Mouse (Mus musculus) myocyte (in vitro differentiated cells): ENCODE data around the gene Cntn1. TPM values are rescaled to one million over a fixed set of nuclear protein-coding genes. Genes with fewer than 3 reads are reported as not detected.
A peak's percentile ranks its signal among the peaks of the same experiment; 100 is the strongest.

Experiments used
- H3K27me3 ChIP-seq: one replicate; pipeline ENCODE4 v1.6.1; 2011; ENCODE audit not compliant: control insufficient read depth, insufficient read depth, insufficient read length
- H3K36me3 ChIP-seq: one replicate; pipeline ENCODE4 v1.6.1; 2011; ENCODE audit not compliant: control insufficient read depth, insufficient read depth
- H3K4me2 ChIP-seq: one replicate; pipeline ENCODE4 v1.6.1; 2011; ENCODE audit warnings: low read depth, control low read depth
- H3K4me3 ChIP-seq: one replicate; pipeline ENCODE4 v1.5.1; 2011; ENCODE audit warnings: mild to moderate bottlenecking, control low read depth, moderate library complexity
- H3K79me2 ChIP-seq: one replicate; pipeline ENCODE4 v1.6.1; 2011; ENCODE audit not compliant: control insufficient read depth, insufficient read depth
- H3ac ChIP-seq: one replicate; pipeline ENCODE4 v1.6.1; 2011; ENCODE audit not compliant: control insufficient read depth, insufficient read length
- CEBPB ChIP-seq: IDR thresholded peaks from 2 replicates; pipeline ENCODE4 v1.6.1; 2011; ENCODE audit warnings: mild to moderate bottlenecking, moderate library complexity; ENCODE audit not compliant: poor library complexity, insufficient read depth, severe bottlenecking
- E2F4 ChIP-seq: IDR thresholded peaks from one replicate; pipeline ENCODE4 v1.6.1; 2011; ENCODE audit warnings: mild to moderate bottlenecking, control low read depth, moderate library complexity; ENCODE audit not compliant: insufficient read depth
- MAX ChIP-seq: IDR thresholded peaks from one replicate; pipeline ENCODE4 v1.6.1; 2011; ENCODE audit warnings: low read depth, mild to moderate bottlenecking, control low read depth
- MYOD1 ChIP-seq, 3 experiments: IDR thresholded peaks; one replicate each; pipeline ENCODE4 v1.6.1; 2011; ENCODE audit warnings: control low read depth in 2 of 3, low read depth in 2 of 3, mild to moderate bottlenecking in 2 of 3, moderate library complexity in 1 of 3; ENCODE audit not compliant: insufficient read length in 2 of 3, control insufficient read depth in 1 of 3
- MYOG ChIP-seq, 3 experiments: IDR thresholded peaks; one replicate each; pipeline ENCODE4 v1.6.1; 2011; ENCODE audit warnings: control low read depth in 2 of 3, low read depth in 2 of 3, mild to moderate bottlenecking in 2 of 3; ENCODE audit not compliant: insufficient read length in 2 of 3, control insufficient read depth in 1 of 3, insufficient read depth in 1 of 3
- POLR2A ChIP-seq: IDR thresholded peaks from one replicate; pipeline ENCODE4 v1.6.1; 2011; ENCODE audit warnings: low read depth, mild to moderate bottlenecking, control low read depth, moderate library complexity; ENCODE audit not compliant: insufficient read length
- POLR2AphosphoS2 ChIP-seq: IDR thresholded peaks from one replicate; pipeline ENCODE4 v1.6.1; 2011; ENCODE audit warnings: low read depth, control low read depth; ENCODE audit not compliant: insufficient read length
- REST ChIP-seq: IDR thresholded peaks from one replicate; pipeline ENCODE4 v1.6.1; 2011; ENCODE audit warnings: mild to moderate bottlenecking, control low read depth, moderate library complexity; ENCODE audit not compliant: insufficient read depth, insufficient read length
- SRF ChIP-seq: IDR thresholded peaks from one replicate; pipeline ENCODE4 v1.6.1; 2011; ENCODE audit warnings: low read depth; ENCODE audit not compliant: control insufficient read depth, insufficient read length
- TCF12 ChIP-seq: IDR thresholded peaks from one replicate; pipeline ENCODE4 v1.6.1; 2011; ENCODE audit warnings: mild to moderate bottlenecking, control low read depth; ENCODE audit not compliant: poor library complexity, insufficient read depth, severe bottlenecking
- TCF3 ChIP-seq: IDR thresholded peaks from one replicate; pipeline ENCODE4 v1.6.1; 2011; ENCODE audit warnings: low read depth, control low read depth; ENCODE audit not compliant: insufficient read length
- USF1 ChIP-seq: IDR thresholded peaks from one replicate; pipeline ENCODE4 v1.6.1; 2011; ENCODE audit warnings: low read depth, mild to moderate bottlenecking, control low read depth, moderate library complexity
- polyA plus RNA-seq: library from polyadenylated mRNA; unstranded; fragments of >200 nt; fragmentation: generic; extraction: Trizol; gene quantifications from one replicate; pipeline ENCODE4 v1.2.1, GENCODE M21; 2012; ENCODE audit warnings: missing spikeins

The Cntn1 gene
- polyA plus RNA-seq, 1 experiment = 0.01 TPM

DNA sequence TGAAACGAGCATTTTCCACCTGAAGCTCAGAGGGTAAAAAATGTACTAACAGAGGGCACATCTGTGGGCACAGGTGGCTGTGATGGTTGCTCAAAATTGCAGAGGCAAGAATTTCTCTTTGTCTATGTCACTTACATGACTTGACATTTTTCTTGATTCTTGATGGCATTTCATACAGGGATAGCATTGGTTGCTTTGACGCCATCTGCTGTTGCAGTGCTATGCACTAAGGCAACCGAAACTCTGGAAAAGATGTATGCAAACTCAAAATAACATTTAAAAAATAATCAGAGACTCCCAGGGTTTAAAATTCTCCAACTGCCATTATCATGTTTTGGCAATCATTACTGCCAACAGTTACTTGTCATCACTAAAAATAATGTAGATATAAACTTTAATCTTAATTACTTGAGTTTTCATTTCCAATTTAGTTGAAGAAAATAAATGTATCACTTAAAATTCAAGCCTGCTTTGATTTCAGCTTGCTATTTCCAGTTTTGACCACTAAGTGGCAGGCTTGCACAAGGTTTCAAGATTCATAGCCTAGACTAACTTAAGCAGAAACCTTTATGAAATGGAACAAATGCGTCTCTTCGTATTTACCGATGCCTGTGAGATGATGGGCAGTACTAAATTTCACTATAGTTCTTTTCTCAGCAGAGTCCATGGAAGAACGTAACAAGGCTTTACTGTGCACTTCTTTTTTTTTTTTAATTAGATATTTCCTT lies 214.2 kb downstream of the Cntn1 start:
- Histone ChIP-seq H3K4me3 (no peak overlapping the region), H3ac (no peak overlapping the region), H3K27me3 (no peaks in the 10 kb centered on the region), H3K36me3 (no peaks in the 10 kb centered on the region), H3K4me2 (no peak overlapping the region), H3K79me2 (no peaks in the 10 kb centered on the region)
- TF ChIP-seq TCF3 = no peak

DNA sequence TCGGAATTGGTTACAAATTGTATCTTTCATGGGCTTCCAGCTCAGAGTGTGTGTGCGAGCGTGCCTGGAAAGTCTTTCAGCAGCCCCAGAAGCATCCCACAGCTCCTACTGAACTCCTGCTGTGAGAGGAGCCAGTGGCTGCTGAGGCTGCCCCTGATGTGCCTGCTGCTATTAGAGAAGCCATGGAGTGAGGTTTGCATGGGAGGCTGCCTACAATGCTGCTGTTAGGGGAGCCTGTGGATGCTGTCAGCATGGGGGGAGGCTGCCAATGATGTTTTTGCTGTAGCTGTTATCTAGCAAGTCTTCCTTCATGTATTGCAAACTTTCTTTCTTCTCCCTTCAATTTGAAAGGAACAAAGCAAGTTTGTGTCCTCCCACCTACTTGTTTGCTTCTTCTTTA lies 217.4 kb downstream of the Cntn1 start:
- Histone ChIP-seq H3ac (no peak overlapping the region), H3K79me2 (no peaks in the 10 kb centered on the region), H3K27me3 (no peaks in the 10 kb centered on the region), H3K36me3 (no peaks in the 10 kb centered on the region), H3K4me3 (no peak overlapping the region), H3K4me2 (no peak overlapping the region)
- TF ChIP-seq USF1 = no peak
- no peak for TF ChIP-seq TCF3
- TF ChIP-seq CEBPB = no peak

- TF ChIP-seq SRF = no peak
- no peak for TF ChIP-seq TCF3
- TF ChIP-seq REST = no peak
- TF ChIP-seq E2F4 = no peak
- no peak for TF ChIP-seq CEBPB
- TF ChIP-seq POLR2A = no peak
- TF ChIP-seq MAX = no peak
- no peak for TF ChIP-seq POLR2AphosphoS2
- no peak for TF ChIP-seq TCF12
- TF ChIP-seq MYOD1 (IDR thresholded peaks at IDR 0.05; ENCODE audit: control insufficient read depth in 1 of 3, insufficient read length in 2 of 3, low read depth in 2 of 3) = no peak
- no peak for TF ChIP-seq USF1
- no peak for TF ChIP-seq MYOG (IDR thresholded peaks at IDR 0.05; ENCODE audit: control insufficient read depth in 1 of 3, insufficient read depth in 1 of 3, insufficient read length in 2 of 3, low read depth in 2 of 3)
- Histone ChIP-seq H3K36me3 (no peaks in the 10 kb centered on the region), H3K4me2 (no peak overlapping the region), H3K27me3 (no peaks in the 10 kb centered on the region), H3K79me2 (no peaks in the 10 kb centered on the region), H3K4me3 (no peak overlapping the region), H3ac (no peak overlapping the region)
These were observed 217.9 kb downstream of the Cntn1 start for GRCm38 (mm10) chr15:92268741-92269322.

- Histone ChIP-seq H3K27me3 (no peaks in the 10 kb centered on the region), H3K4me3 (no peak overlapping the region), H3K36me3 (no peaks in the 10 kb centered on the region), H3ac (no peak overlapping the region), H3K4me2 (no peak overlapping the region), H3K79me2 (no peaks in the 10 kb centered on the region)
- TF ChIP-seq USF1 = no peak
- TF ChIP-seq SRF = no peak
- TF ChIP-seq POLR2AphosphoS2 = no peak
- no peak for TF ChIP-seq CEBPB
- no peak for TF ChIP-seq TCF12
- TF ChIP-seq E2F4 = no peak
- no peak for TF ChIP-seq MYOD1 (IDR thresholded peaks at IDR 0.05; ENCODE audit: control insufficient read depth in 1 of 3, insufficient read length in 2 of 3, low read depth in 2 of 3)
- no peak for TF ChIP-seq REST
- no peak for TF ChIP-seq TCF3
- no peak for TF ChIP-seq POLR2A
- no peak for TF ChIP-seq MAX
- no peak for TF ChIP-seq MYOG (IDR thresholded peaks at IDR 0.05; ENCODE audit: control insufficient read depth in 1 of 3, insufficient read depth in 1 of 3, insufficient read length in 2 of 3, low read depth in 2 of 3)
These were observed 220.9 kb downstream of the Cntn1 start for GRCm38 (mm10) chr15:92271801-92272365.

GRCm38 (mm10) chr15:92276826-92277225 lies 225.9 kb downstream of the Cntn1 start:
- Histone ChIP-seq H3K27me3 (no peaks in the 10 kb centered on the region), H3K4me2 (no peak overlapping the region)
- TF ChIP-seq TCF12 (peak; percentile 45), POLR2A (no peak), MYOD1 (IDR thresholded peaks at IDR 0.05; ENCODE audit: control insufficient read depth in 1 of 3, insufficient read length in 2 of 3, low read depth in 2 of 3) (peak; percentile 26 to 92 (median 70)), CEBPB (no peak), MYOG (IDR thresholded peaks at IDR 0.05; ENCODE audit: control insufficient read depth in 1 of 3, insufficient read depth in 1 of 3, insufficient read length in 2 of 3, low read depth in 2 of 3) (peak in 2 of 3 experiments; percentile 52 to 66)

More at GRCm38 (mm10) chr15:92276826-92277225, 225.9 kb downstream of the Cntn1 start:
- H3K79me2 ChIP-seq = no peaks in the 10 kb centered on the region
- H3K4me3 ChIP-seq = no peak overlapping the region
- no peak overlapping the region for H3ac ChIP-seq
- H3K36me3 ChIP-seq = no peaks in the 10 kb centered on the region
